8 mouse cellular contexts compared by ENCODE assay signal in genomic region chr10:81320550-81321347, GRCm38 (mm10). TPM values are rescaled to one million over a fixed set of nuclear protein-coding genes. Genes with fewer than 3 reads are reported as not detected.
DNase-seq lines count a peak whose midpoint lies in the region; ATAC-seq and TF ChIP-seq lines count a peak whose summit lies in the region.

Cactin (plus strand) TSS chr10:81321103.

- TF ChIP-seq POLR2A in MEL (IDR thresholded peaks at IDR 0.05; ENCODE audit: control insufficient read depth in 1 of 2, insufficient read depth in 1 of 2, low read depth in 1 of 2, low read length in 2 of 2, poor library complexity in 1 of 2), result peak; percentile 80 to 84; a peak in 3 of 4 replicates
- TF ChIP-seq POLR2A in cerebellum, adult 2 months (IDR thresholded peaks at IDR 0.05; ENCODE audit: borderline replicate concordance, insufficient read depth, low read length), result peak; percentile 90

- TF ChIP-seq RAD21 in MEL (IDR thresholded peaks at IDR 0.05; ENCODE audit: low read depth, low read length), result no peak

- H3K27me3 ChIP-seq in MEL (ENCODE audit: control insufficient read depth in 1 of 2, insufficient read depth in 2 of 2, low read length in 2 of 2), result no peaks in the 10 kb centered on the region
- no peaks in the 10 kb centered on the region for H3K27me3 ChIP-seq in cerebellum, adult 2 months (ENCODE audit: control insufficient read depth, insufficient read depth, low read length)
- no peaks in the 10 kb centered on the region for H3K27me3 ChIP-seq in forebrain, postnatal 0 days (ENCODE audit: insufficient read depth, low read length)
- no peaks in the 10 kb centered on the region for H3K27me3 ChIP-seq in lung, embryonic 15.5 days

- H3K27ac ChIP-seq in MEL (ENCODE audit: control insufficient read depth, low read depth, low read length), result peak within 1 kb of the TSS; percentile 96
- peak within 1 kb of the TSS; percentile 95 for H3K27ac ChIP-seq in cerebellum, adult 2 months (ENCODE audit: insufficient read depth, low read length)
- H3K27ac ChIP-seq in forebrain, postnatal 0 days (ENCODE audit: low read depth, low read length), result peak within 1 kb of the TSS; percentile 96
- H3K27ac ChIP-seq in lung, embryonic 15.5 days, result peak within 1 kb of the TSS; percentile 89

- H3K4me3 ChIP-seq in MEL (ENCODE audit: control insufficient read depth in 1 of 2, insufficient read depth in 1 of 2, low read depth in 2 of 2, low read length in 2 of 2), result peak within 1 kb of the TSS; percentile 85 to 86
- H3K4me3 ChIP-seq in cerebellum, adult 2 months (replicated peaks; ENCODE audit: insufficient read depth, low read depth, low read length), result peak within 1 kb of the TSS; percentile 65
- peak within 1 kb of the TSS; percentile 82 for H3K4me3 ChIP-seq in forebrain, postnatal 0 days (ENCODE audit: low read depth, low read length)
- H3K4me3 ChIP-seq in lung, embryonic 15.5 days, result peak within 1 kb of the TSS; percentile 94

- peak; percentile 94 for ATAC-seq in forebrain, postnatal 0 days
- ATAC-seq in lung, embryonic 15.5 days (ENCODE audit: borderline replicate concordance, extremely low read depth, low FRiP score, low TSS enrichment), result peak; percentile 93

- H3K79me2 ChIP-seq in MEL (ENCODE audit: control insufficient read depth, insufficient read depth, low read length, poor library complexity), result peaks cover 20% of the 10 kb centered on the region

- no peaks in the 10 kb centered on the region for H3K9me3 ChIP-seq in MEL (replicated peaks; ENCODE audit: insufficient read depth, low read length)
- H3K9me3 ChIP-seq in forebrain, postnatal 0 days (ENCODE audit: low read length), result no peaks in the 10 kb centered on the region
- no peaks in the 10 kb centered on the region for H3K9me3 ChIP-seq in lung, embryonic 15.5 days

- H3K4me1 ChIP-seq in MEL (ENCODE audit: control insufficient read depth in 1 of 2, insufficient read depth in 2 of 2, low read length in 2 of 2), result peaks cover 0 to 12% of the 10 kb centered on the region in 2 experiments; a peak in 3 of 4 replicates
- peaks cover 17% of the 10 kb centered on the region; the same call in 1 of the 2 replicates for H3K4me1 ChIP-seq in cerebellum, adult 2 months (ENCODE audit: control insufficient read depth, insufficient read depth, low read length)
- 0 out of 2 replicates have a peak, but pooled peaks cover 5% of the 10 kb centered on the region for H3K4me1 ChIP-seq in forebrain, postnatal 0 days (ENCODE audit: insufficient read depth)
- H3K4me1 ChIP-seq in lung, embryonic 15.5 days, result peaks cover 52% of the 10 kb centered on the region

- WGBS in cerebellum, adult 2 months, result under 1% methylated on average over 68 of the region's 68 CpGs
- WGBS in forebrain, postnatal 0 days, result under 1% methylated on average over 64 of the region's 68 CpGs
- under 1% methylated on average over 68 of the region's 68 CpGs for WGBS in lung, embryonic 15.5 days

- no peak for TF ChIP-seq EP300 in MEL (IDR thresholded peaks at IDR 0.05; ENCODE audit: low read depth in 1 of 2, low read length in 2 of 2)

- peak within 1 kb of the TSS; percentile 88 for H3K4me2 ChIP-seq in forebrain, postnatal 0 days (ENCODE audit: low read depth)
- peak within 1 kb of the TSS; percentile 76 for H3K4me2 ChIP-seq in lung, embryonic 15.5 days

- peak within 1 kb of the TSS; percentile 93 for H3K9ac ChIP-seq in MEL (ENCODE audit: control insufficient read depth, low read depth, low read length, poor library complexity, severe bottlenecking)
- peak within 1 kb of the TSS; percentile 79 for H3K9ac ChIP-seq in forebrain, postnatal 0 days
- H3K9ac ChIP-seq in lung, embryonic 15.5 days, result peak within 1 kb of the TSS; percentile 88

- DNase-seq in MEL (ENCODE audit: low read depth, low spot score), result peak; percentile 100
- peak; percentile 98 to 100 for DNase-seq in cerebellum, adult 2 months
- peak; percentile 100 for DNase-seq in forebrain, postnatal 0 days
- peak; percentile 99 for DNase-seq in heart, postnatal 4 days
- peak; percentile 99 to 100 for DNase-seq in layer of hippocampus, adult 8-10 months (ENCODE audit: low spot score in 2 of 2)
- peak; percentile 100 for DNase-seq in ovary, adult 18-20 months (ENCODE audit: low spot score)
- DNase-seq in thymus, postnatal 0 days (ENCODE audit: low spot score), result peak; percentile 100

- TF ChIP-seq CTCF in MEL (IDR thresholded peaks at IDR 0.05 in 2 of 3, conservative IDR thresholded peaks at IDR 0.05 in 1 of 3; ENCODE audit: control insufficient read depth in 1 of 3, insufficient read depth in 1 of 3, low read depth in 2 of 3, low read length in 3 of 3, poor library complexity in 1 of 3, severe bottlenecking in 1 of 3), result no peak; a peak in 1 of 6 replicates
- TF ChIP-seq CTCF in cerebellum, adult 2 months (IDR thresholded peaks at IDR 0.05; ENCODE audit: borderline replicate concordance, insufficient read depth, low read depth, low read length), result no peak
- TF ChIP-seq CTCF in forebrain, postnatal 0 days (IDR thresholded peaks at IDR 0.05; ENCODE audit: low read depth), result peak; percentile 63

- peaks cover 2 to 6% of the 10 kb centered on the region in 2 experiments; a peak in 2 of 4 replicates for H3K36me3 ChIP-seq in MEL (ENCODE audit: control insufficient read depth in 1 of 2, insufficient read depth in 2 of 2, low read length in 2 of 2)
- H3K36me3 ChIP-seq in forebrain, postnatal 0 days (ENCODE audit: insufficient read depth), result peaks cover 66% of the 10 kb centered on the region
- H3K36me3 ChIP-seq in lung, embryonic 15.5 days, result peaks cover 47% of the 10 kb centered on the region

TF ChIP-seq in MEL, 35 proteins besides CTCF, POLR2A, EP300 and RAD21:
- TF ChIP-seq POLR2AphosphoS5 (IDR thresholded peaks at IDR 0.05; ENCODE audit: borderline replicate concordance, low read depth, low read length) (no peak), MYC (IDR thresholded peaks at IDR 0.05; ENCODE audit: low read depth, low read length) (peak; percentile 84), GATA1 (IDR thresholded peaks at IDR 0.05; ENCODE audit: low read depth, low read length) (peak; percentile 71), TCF12 (IDR thresholded peaks at IDR 0.05; ENCODE audit: low read depth, low read length) (peak; percentile 49), HCFC1 (IDR thresholded peaks at IDR 0.05; ENCODE audit: low read depth, low read length) (peak; percentile 97), NRF1 (IDR thresholded peaks at IDR 0.05; ENCODE audit: insufficient read depth, low read depth, low read length, poor library complexity, severe bottlenecking) (peak; percentile 98), MAFK (IDR thresholded peaks at IDR 0.05; ENCODE audit: borderline replicate concordance, low read depth, low read length) (no peak), ETS1 (IDR thresholded peaks at IDR 0.05; ENCODE audit: low read depth, low read length) (no peak), USF1 (IDR thresholded peaks at IDR 0.05; ENCODE audit: low read depth, low read length) (no peak), MYB (IDR thresholded peaks at IDR 0.05; ENCODE audit: low read depth, low read length) (no peak), MAX (IDR thresholded peaks at IDR 0.05; ENCODE audit: low read length) (peak; percentile 100), SIN3A (IDR thresholded peaks at IDR 0.05; ENCODE audit: low read length) (peak; percentile 96), MEF2A (IDR thresholded peaks at IDR 0.05; ENCODE audit: extremely low read depth, insufficient replicate concordance, low read depth, low read length, poor library complexity, severe bottlenecking) (no peak), BHLHE40 (IDR thresholded peaks at IDR 0.05; ENCODE audit: borderline replicate concordance, low read depth, low read length) (no peak), TBP (IDR thresholded peaks at IDR 0.05; ENCODE audit: low read depth, low read length) (peak; percentile 76), POLR2AphosphoS2 (IDR thresholded peaks at IDR 0.05; ENCODE audit: low read length) (no peak), USF2 (IDR thresholded peaks at IDR 0.05; ENCODE audit: borderline replicate concordance in 1 of 2, insufficient read depth in 1 of 2, low read depth in 1 of 2, low read length in 2 of 2) (no peak), MAZ (IDR thresholded peaks at IDR 0.05; ENCODE audit: low read depth, low read length) (no peak), MXI1 (IDR thresholded peaks at IDR 0.05; ENCODE audit: low read depth, low read length) (peak; percentile 81), NELFE (IDR thresholded peaks at IDR 0.05; ENCODE audit: low read depth, low read length) (peak; percentile 90), SMC3 (IDR thresholded peaks at IDR 0.05; ENCODE audit: low read depth, low read length) (no peak), E2F4 (IDR thresholded peaks at IDR 0.05; ENCODE audit: borderline replicate concordance, low read depth, low read length) (peak; percentile 94), ELF1 (IDR thresholded peaks at IDR 0.05; ENCODE audit: low read depth, low read length) (peak; percentile 96), ZC3H11A (IDR thresholded peaks at IDR 0.05; ENCODE audit: low read depth, low read length) (0 out of 2 replicates have a peak, but pooled peaks have one; percentile 6), CHD1 (IDR thresholded peaks at IDR 0.05; ENCODE audit: low read depth, low read length) (no peak), TAL1 (IDR thresholded peaks at IDR 0.05; ENCODE audit: low read length) (no peak), ZMIZ1 (IDR thresholded peaks at IDR 0.05; ENCODE audit: low read depth, low read length) (no peak), JUND (IDR thresholded peaks at IDR 0.05; ENCODE audit: low read depth, low read length) (no peak), KAT2A (conservative IDR thresholded peaks at IDR 0.05; ENCODE audit: low read depth, low read length) (peak; percentile 92), UBTF (IDR thresholded peaks at IDR 0.05; ENCODE audit: borderline replicate concordance, insufficient read depth, low read depth, low read length) (no peak)
TF ChIP-seq in MEL: peak in this region for 14.

RNA-seq across cellular contexts. Expression of gene Cactin, which starts in this region (rescaled TPM):
- 43.5 and 47.6 TPM in 2 replicates for total RNA-seq in MEL (2012; rRNA removed)
- polyA plus RNA-seq in MEL (2012; ENCODE audit: insufficient read depth in 1 of 2, insufficient read length in 2 of 2, low read depth in 1 of 2, low replicate concordance in 2 of 2, missing spikeins in 1 of 2), result 10 to 100 TPM in 1 of 2 experiments, not detected in 1; 66.8 TPM
- polyA plus RNA-seq in cerebellum, adult 2 months (2012; rRNA removed), result 36.3 and 36.9 TPM in 2 replicates
- 24.2 and 43.4 TPM in 2 replicates for total RNA-seq in forebrain, postnatal 0 days (2014; rRNA removed)
- polyA plus RNA-seq in forebrain, postnatal 0 days (2015; fragmentation: Nextera tagmentation; extraction: Ambion mirVana), result 19.9 and 24.2 TPM in 2 replicates
- 10 to 100 TPM; 20.7 to 21.0 TPM for total RNA-seq in heart, postnatal 4 days (2021)
- total RNA-seq in layer of hippocampus, adult 8-10 months (2022), result 10 to 100 TPM; 28.2 to 31.3 (median 30.2) TPM
- polyA plus RNA-seq in lung, embryonic 15.5 days (2015; fragmentation: Nextera tagmentation; extraction: Ambion mirVana), result 48.4 and 49.9 TPM in 2 replicates
- 41.3 and 45.8 TPM in 2 replicates for polyA plus RNA-seq in thymus, postnatal 0 days (2015; fragmentation: Nextera tagmentation; extraction: Ambion mirVana)

Comparison
In these comparisons a context has a peak if more than half of its experiments do, and no peak if none do; other contexts are left out.
1. Peak in every context shown above with its lines: DNase-seq, ATAC-seq, H3K4me3 ChIP-seq and H3K27ac ChIP-seq.